Mouse (Mus musculus) frontal cortex, postnatal 14 days (tissue): ENCODE measurements at regions not wholly inside any gene's neighbourhood (a gene's known extent, or its start where the extent isn't known, plus 50 kb on each side); places are given as distances from the start of the nearest gene placed in this dataset.
A peak's percentile ranks its signal among the peaks of the same experiment; 100 is the strongest.
"Not testable (repeated sequence)": the region's sequence is repeated elsewhere in the genome, so short reads cannot be mapped to it uniquely, and the experiment has no call there.

Experiments
- DNase-seq, 2 experiments: peaks; one replicate each; pipeline ENCODE4 v3.0.0; 2022; ENCODE audit warnings: low spot score in 2 of 2

DNA sequence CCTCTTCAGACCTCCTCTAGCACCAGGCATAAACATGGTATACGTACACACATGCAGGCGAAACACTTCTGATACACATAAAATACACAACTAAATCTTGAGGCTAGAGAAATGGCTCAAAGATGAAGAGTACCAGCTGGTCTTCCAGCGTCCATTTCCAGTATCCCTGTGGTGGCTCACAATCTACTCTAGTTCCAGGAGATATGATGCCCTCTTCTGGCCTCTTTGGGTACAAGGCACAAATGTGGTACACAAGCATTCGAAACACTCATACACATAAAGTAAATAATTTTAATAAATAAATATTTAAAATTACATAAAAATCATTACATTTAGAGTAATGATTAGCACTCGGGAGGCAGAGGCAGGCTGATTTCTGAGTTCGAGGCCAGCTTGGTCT is 50.7 kb upstream of the Rabgap1l start:
- no peak for DNase-seq

DNA sequence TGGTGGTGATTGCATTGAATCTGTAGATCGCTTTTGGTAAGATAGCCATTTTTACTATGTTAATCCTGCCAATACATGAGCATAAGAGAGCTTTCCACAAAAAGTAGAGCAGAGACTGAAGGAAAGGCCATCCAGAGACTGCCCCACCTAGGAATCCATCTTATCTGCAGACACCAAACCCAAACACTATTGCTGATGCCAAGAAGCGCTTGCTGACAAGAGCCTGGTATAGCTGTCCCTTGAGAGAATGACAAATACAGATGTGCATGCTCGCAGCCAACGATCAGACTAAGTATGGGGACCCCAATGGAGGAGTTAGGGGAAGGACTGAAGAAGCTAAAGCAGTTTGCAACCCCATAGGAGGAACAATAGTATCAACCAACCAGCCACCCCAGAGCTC is 51.7 kb upstream of the Rabgap1l start:
- DNase-seq, result not testable (repeated sequence)

DNA sequence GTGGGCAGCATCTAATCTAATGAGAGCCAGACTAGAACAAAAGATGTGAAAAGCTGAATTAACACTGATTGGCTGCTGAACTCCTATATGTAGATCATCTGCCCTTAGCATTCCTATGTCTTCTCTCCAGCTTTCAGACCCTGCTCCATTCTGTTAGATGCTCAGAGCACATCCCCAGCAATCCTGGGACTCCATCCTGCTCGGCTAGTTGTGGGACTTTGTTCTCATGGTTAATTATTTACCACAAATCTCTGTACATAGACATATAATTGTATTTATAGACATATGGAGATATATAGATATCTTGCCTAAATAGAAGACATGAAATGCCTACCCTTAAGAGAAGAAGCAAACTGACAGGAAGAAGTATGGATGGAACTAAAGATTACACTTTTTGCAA is 55.5 kb upstream of the Rc3h1 start:
- DNase-seq, result no peak

DNA sequence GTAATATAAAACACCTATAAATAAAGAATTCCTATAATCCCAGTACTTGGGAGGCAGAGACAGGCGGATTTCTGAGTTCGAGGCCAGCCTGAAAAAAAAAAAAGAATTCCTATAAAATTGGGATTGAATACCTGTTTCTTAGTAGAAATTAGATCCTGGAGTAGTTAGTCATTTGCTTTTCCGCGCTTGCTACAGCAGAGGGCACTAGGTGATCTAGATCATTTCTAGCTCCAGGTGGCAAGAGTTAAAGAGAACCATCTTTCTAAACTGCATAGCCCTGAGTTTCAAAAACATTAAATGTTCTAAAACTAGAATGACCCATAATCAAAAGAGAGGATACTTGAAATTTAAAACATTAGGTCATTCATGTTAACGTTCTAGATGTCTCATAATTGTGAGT is 51.8 kb upstream of the Rc3h1 start:
- no peak for DNase-seq

DNA sequence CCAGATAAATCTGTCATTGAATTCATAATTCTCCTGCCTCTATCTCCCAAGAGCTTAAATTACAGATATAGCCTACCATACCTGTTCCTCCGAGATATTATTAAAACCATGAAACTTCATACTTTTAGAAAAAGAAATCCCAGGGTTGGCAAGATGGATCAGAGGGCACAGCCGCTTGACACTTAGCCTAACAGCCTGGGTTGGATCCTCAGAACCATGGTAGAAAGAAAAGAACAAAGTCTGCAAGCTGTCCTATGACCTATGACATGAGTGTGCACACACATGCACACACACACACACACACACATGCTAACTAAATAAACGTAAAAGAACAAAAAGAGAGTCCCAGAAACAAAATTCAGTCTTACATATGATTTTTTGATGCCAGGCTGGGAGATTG is 50.8 kb upstream of the Rc3h1 start:
- no peak for DNase-seq

DNA sequence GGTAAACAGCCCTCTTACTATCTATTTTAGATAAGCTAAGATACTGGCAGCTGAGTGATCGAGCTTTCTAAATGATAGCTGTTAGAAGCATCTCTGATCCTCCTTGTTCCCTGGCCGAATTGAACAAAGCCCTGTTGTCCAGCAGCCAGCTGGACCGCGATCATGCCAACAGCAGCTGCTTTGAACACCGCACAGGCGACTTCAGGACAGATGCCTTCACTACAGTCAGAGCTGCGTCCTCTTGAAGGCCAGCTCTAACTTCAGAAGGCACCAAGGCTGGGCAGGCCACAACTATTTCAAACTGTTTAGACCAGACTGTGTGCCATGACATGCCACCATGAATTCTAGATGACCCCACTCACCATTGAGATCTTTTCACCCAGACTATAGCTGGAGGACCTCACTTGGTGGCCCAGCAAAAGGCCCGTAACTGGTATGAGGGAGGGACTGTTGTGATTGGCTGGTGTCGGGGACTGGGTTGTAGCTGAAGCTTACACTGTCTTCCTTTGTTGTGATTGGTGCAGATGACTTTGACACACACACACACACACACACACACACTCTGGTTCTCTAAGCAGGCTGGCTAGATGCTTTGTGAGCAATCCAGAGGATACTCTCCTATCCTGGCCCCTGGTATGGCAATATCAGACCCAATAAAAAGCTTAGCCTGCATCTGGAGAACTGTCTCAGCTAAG is 50.1 kb upstream of the Rc3h1 start:
- DNase-seq, result peak; percentile 6 to 20
